Mouse (Mus musculus) fat pad, adult 2 months (tissue): ENCODE data around the gene Vps33a.
"Not testable (repeated sequence)": the region's sequence is repeated elsewhere in the genome, so short reads cannot be mapped to it uniquely, and the experiment has no call there.

Experiments used
- DNase-seq: peaks from one replicate; pipeline ENCODE4 v3.0.0-alpha.2; 2011; ENCODE audit warnings: low read depth, low spot score; ENCODE audit errors: extremely low read depth

The Vps33a gene

DNA sequence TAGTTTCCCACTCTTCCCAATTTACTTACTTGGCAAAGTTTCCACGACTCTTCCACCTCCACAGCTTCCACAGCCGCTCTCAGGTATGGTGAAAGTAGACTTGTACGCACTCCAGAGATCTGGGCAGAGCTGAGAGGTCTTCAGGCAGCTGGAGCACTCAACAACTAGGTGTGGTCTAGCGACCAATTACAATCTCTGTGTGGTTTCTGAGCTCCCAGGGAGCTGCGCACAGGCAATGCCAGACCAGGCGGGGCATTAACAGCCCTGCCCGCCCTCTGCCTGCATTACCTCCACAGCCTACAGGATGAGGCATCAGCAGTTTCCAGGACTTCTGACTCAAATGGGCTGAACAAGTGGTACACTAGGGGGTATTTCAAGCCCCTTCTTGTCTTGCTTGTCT, 47.6 kb downstream of the Vps33a start, which contains the start of gene Gm49027:
TSS of gene Gm49027 (minus strand) at position 208 of the 400 bp plus-strand sequence.
- DNase-seq = no peak

DNA sequence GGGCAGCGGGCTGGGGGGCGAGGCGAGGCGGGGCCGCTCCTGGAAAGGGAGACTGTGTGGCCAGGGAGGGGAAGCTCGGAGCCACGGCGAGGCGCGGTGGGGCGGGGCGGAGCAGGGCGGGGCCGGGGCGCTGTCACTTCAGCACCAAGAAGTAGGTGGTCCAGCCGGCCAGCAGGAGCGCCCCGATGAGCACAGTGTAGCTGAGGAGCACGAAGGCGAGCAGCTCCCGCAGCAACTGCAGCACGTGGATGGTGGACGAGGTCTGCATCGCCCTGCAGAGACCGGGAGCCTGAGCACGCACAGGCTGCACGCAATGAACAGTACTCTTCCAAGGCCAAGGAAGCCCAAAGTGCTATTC, 48.5 kb downstream of the Vps33a start:
- no peak for DNase-seq

DNA sequence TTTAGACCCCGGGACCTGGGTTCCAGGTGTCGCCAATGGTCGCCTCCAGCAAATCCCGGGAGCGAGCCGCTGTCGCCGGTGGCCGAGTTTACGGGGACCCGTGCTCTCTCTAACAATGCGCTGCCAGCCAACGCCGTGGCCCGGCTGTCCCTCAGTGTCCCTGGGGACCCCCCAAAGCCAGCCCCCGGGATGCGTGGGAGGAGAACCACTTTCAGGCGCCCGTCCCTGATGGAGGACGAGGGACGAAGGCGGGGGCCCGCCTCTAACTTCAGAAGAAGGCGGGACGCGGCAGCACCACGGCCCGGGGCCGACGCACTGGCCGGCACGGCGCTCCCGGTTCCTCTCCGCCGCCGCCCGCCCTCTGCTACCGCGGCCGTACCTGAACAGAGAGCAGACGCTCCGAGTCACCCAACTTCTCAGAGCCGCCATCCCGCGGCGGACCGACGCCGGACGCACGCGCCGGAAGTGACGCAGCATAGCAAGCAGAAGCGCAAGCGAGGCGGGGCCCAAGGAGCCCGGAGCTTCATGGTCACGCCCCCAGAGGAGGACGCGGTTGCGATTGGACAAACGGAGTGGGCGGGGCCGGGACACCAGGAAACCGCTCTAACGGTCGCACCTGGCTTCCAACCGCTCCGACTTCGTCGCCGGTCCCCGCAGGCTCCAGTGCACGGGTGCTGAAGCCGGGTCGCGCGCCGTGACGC, 49.0 kb downstream of the Vps33a start, which contains the start of gene Diablo:
TSS of gene Diablo (minus strand) at position 485 of the 701 bp plus-strand sequence.
- DNase-seq = peak; percentile 46

DNA sequence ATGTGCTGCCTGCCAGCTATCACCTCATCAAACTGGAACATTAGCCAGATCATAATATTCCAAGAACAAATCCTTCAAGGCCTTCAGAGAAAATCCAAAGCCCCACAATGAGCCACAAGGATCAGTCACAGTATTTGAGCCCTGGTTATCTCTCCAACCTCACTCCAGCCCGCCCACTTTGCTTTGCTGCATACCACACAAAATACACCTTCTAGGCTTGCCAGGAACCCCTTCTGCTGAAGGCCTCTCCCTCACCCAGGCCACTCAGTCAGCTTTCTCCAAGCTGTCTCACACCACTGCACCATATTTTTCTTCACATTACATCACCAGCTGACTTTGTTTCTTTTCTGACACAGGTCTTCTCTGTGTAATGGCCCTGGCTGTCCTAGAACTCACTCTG, 50.7 kb downstream of the Vps33a start:
- no peak for DNase-seq

DNA sequence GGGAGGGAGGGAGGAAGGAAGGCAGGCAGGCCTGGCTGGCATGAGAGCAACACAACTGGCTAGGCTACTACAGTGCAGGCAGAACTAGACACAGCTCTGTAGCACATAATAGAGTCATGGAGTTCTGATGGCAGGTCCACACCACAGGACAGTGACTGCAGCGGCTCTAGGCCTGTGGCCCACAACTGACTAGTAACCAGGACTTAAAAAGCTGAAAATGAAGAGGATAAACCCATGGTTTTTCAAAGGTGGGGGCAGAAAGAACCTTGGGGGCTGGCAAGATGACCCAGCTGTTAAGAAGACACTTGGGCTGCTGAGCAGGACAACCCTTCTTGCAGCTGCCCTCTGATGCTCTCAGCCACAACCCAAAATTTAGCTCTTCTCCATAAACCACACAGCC, 51.2 kb downstream of the Vps33a start:
- DNase-seq = no peak

DNA sequence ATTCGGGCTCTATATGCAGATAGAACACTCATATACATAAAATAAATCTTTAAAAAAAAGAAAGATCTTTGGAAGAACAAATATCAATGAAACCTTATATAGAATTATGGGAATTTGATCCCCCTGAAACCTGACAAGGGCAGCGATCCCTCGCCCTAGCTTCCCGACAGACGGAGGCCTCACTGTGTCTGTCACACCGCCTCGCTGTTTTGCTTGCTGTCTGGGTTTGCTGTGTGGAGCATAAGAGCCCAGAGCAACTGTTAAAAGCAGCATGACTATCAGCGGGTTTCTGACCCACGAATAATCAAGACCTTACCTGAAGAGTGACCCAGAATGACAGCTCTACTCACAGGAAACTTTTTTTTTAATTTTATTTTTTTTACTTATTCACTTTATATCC, 52.2 kb downstream of the Vps33a start:
- DNase-seq = no peak

DNA sequence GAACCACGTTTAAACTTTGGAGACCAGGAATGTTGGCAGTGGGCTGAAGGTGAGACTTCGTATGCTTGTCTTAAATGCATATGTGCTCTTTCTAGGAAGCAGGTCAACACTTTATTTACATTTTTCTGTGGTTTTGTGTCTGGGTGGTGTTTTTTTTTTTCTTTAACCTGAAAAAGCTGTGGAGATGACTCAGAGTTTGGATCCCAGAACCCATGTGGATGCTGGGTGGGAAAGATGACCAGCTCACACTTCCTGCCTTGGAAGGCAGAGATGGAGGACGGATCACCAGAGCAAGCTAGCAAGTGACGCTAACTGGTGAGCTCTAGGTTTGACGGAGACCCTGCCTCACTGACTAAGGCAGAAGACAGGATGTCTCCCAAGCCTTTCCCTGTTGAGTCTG, 58.0 kb downstream of the Vps33a start:
- no peak for DNase-seq

DNA sequence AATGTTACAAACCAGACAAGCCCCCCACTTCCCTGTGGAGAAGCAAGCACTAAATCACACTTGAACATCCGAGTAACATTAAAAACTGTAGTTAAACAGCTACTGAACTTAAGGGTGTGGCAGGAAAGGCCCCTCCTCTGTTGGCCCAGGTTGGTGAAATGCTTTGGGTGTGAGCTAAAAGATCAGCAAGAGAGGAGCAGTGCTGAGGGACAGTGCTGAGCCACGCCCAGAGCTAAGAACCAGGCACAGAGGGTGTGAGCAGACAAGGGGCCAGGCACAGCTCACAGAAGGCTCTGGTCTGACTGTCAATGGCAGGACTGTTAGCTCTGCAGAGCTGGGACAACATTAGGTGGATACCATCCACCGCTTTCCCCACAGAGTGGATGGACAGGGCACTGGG, 60.7 kb downstream of the Vps33a start:
- no peak for DNase-seq

DNA sequence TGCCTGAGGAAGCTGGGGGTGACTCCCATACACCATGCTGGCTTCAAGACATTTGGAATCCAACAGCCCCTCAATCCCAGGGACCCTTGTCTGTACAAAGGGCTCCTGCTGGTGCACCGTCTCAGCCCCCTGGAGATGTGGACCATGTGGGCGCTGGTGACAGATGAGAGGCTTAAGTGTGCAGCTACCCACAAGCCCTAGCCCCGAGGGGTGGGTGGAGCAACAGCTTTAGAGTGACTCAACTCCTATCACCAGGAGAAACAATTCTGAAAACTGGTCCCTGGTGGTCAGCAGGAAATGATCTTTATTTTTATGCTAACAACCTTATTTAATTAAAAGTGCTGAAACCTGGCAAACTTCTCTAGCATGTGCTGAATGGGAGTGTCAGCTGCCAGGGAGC, 61.4 kb downstream of the Vps33a start:
- DNase-seq = not testable (repeated sequence)

DNA sequence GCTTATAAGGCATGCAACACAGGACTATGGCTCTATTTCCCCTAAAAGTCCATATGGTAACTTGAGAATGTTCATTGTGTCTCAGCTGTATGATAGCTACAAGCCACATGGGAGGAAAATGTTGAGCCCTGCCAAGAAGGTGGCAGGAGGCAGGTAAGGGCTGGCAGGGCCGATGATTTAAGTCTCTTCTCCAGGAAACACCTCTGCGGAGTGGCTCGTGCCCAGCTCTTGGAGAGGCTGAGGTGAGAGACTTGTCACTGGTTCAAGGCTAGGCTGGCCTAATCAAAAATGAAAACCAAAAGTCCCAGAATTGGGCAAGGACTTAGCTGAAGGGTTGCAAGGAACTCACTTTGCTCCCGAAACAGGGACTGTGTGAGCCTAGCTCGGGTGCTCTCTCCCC, 62.7 kb downstream of the Vps33a start, which contains the start of gene B3gnt4:
TSS of gene B3gnt4 (plus strand) at position 301 of the 400 bp plus-strand sequence.
- no peak for DNase-seq

DNA sequence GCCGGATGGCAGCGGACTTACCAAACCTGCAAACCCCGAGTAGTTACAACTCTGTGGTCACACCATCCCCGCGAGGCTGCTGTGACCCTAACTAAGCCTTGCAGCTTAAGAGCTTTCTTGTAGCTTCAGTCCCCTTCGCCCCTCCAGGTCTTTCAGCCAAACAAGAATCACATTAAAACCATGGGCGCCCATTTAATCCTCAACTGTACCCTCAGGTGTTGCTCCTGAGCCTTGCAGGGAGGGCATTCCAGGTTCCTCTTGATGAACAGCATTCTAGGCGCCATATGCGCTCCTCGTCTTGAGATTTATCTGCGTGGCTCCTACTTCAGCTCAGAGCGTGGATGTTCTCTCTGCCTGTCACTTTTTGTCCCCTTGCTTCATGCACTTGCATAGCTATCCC, 63.9 kb downstream of the Vps33a start:
- DNase-seq = no peak

DNA sequence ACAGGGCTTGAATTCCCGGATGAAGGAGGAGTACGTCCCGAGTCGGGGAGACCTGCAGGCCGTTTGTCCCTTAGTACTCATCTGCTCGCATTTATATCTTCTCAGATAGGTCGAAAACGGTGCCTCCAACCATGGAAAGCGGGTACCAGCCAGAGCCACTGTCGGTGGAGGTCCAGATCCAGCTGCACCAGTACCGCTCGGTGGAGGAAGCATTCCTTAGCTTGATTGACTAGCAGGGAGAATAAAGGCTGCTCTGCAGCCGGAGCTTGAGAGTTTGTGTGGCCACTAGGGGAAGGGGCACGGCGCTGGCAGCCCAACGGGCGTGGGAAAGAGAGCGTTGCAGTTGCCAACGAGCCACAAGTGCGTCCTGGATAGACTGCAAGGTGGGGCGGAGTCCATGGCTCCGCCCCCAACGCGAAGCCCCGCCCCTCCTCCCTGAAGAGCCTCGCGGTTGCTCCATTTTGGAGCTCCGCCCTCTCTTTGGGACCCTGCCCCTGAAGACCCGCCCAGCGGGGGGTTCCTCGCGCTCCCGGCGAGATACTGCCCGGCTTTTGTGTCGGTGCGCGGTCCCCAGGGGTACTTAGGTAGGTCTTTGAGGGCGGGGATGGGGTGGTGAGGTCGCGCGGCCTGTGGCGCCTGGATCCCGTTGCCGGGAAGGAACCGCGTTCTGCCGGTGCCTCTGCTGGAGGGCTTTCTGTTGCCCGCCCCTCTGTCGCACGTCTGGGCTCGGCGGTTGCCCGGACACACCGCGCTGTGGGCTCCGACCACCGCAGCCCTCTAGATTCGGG, 64.7 kb downstream of the Vps33a start:
- DNase-seq = no peak

DNA sequence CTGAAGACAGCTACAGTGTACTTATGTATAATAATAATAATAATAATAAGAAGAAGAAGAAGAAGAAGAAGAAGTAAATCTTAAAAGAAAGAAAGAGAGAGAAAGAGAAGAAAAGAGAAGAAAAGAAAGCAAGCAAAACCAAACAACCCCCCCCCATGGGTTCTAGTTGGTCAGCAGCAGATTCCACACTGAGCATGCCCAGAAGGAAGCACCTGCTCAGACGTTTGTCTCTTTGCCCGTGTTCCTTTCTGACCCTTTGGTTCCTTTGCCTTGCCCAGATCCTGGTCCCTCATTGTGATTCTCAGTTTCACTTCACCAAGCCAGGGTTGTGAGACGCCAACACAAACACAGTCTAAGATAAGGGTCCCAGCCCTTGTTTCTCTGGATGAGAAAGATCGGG, 70.9 kb downstream of the Vps33a start:
- no peak for DNase-seq

DNA sequence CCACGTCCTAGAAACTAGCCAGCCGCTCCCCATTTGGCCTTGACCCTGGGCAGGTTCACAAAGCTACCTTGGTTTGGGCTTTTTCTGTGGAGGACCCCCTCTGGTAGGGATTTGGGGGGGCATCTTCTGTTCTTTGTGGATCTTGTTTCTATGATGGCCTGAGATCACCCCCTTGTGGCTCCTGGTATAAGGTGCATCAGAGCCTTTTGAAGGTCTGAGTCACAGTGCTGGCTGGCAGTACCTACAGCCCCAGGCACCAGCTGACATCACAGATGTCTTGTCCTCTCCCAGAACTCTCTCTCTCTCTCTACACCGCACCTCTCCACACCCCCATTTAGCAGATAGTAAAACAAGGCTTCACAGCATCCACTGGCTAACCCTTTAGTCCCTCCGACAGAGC, 73.1 kb downstream of the Vps33a start:
- no peak for DNase-seq

DNA sequence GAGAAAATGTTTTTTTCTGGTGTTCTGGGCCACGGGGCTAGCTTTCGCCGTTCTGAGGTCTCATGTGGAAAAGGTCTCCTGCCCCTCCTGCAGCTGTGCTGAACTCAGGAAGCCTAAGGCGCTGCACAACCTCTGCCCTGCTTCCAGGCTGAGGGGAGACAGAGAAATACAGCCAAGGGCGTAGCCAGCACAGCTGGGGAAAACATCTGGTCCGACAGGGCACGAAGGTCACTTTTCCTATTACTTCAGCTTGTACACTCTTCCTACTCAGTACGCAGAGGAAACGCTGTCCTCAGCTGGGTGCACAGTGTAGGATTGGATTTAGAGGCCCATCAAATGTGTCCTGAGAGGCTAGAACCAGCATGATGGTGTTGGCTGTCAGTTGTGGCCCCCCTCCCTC, 82.9 kb downstream of the Vps33a start:
- no peak for DNase-seq

DNA sequence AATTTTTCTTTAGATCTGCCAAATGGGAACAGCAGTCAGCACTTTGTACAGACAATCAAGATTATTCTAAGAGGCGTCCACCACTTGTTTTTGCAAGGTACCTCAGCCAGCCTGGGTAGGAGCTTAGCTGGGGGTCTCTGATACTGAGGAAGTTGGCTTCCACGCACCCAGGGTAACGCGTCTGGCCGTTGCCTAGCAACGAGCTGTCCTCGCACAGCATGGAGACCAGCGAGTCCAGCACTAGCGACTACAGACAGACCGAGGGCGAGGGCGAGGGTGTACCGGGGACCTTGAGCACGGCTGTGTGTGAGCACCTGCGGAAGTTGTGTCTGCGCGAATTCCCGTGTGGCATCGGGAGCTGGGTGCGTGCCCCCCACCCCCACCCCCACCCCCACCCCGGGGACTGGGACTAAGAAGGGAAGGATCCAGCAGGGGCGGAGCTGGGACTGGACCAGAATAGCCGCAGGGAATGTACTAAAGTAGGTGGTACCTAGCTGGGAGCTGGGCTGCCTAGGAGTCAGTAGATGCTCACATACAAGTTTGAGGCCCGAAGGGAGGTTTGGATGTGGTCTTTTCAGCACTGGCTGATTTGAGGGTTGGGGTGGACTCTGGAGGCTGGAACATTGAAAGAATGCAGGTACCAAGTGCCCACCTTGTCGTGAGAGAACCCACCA, 83.6 kb downstream of the Vps33a start, which contains the start of the genes Lrrc43 and Il31:
TSS of gene Lrrc43 (plus strand) at position 194 of the 674 bp plus-strand sequence.
TSS of gene Il31 (minus strand) at position 378 of the 674 bp plus-strand sequence.
- no peak for DNase-seq

DNA sequence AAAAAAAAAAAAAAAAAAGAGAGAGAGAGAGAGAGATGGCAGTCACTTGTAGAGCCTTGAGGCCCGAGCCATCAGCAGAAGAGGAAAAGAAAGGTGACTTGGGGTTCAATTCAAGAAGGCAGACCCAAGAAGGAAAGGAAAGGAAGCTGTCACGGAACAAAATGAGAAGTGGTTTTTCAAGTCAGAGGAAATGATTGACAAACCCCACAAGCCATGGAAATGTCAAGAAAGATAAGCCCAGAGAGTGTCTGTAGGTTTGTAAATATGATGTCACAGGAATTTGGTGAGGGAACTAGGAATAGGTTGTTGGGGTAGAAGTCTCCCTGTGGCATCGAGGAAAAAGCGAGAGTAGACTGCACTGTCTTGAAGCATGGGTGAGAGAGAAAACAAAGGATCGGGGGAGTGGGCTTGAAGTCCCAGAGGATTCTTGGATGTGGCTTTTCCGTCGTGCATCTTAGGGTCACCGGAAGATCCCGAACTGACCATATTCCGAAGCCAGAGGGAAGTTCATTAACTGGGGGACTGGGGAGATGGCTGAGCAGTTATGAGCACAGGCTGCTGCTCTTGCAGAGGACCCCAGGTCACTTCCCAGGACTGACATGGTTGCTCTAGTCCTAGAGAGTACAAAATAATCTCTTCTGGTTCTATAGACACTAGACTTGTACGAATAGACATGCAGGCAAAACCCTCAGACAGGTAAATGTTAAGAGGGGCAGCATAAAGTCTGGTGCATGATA, 85.0 kb downstream of the Vps33a start:
- DNase-seq = no peak
